Mouse (Mus musculus) left cerebral cortex, postnatal 25 days (tissue): ENCODE measurements at regions not wholly inside any gene's neighbourhood (a gene's known extent, or its start where the extent isn't known, plus 50 kb on each side); places are given as distances from the start of the nearest gene placed in this dataset.

ENCODE experiments used
- DNase-seq, 2 experiments: peaks; one replicate each; pipeline ENCODE4 v3.0.0; 2022; ENCODE audit warnings: low spot score in 2 of 2, mixed read lengths in 1 of 2
- intact Hi-C: fragments of 180-260 bp; cut with DNase I; formaldehyde crosslinking; loops from one replicate; pipeline ENCODE4 v1.15.1; 2025

DNA sequence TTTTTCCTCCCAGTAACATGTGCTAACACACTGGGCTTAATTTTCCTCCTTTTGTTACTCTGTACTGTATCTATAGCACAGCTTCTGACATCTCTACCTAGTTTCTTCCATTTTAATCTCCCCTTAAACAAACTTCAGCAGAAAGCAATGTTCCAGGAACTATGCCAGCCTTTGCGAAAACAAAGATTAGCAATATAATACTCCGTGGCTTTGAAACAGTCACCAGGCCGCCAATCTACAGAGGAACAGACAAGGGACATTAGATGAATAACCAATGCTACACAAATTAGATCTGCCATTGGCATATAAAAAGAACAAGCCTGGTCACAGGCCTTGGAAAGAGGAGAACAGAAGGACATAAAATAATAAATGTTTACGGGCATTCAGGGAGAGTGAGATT is 220.2 kb upstream of the 4930583I09Rik start:
- intact Hi-C loops, result no loop called here
- no peak for DNase-seq

DNA sequence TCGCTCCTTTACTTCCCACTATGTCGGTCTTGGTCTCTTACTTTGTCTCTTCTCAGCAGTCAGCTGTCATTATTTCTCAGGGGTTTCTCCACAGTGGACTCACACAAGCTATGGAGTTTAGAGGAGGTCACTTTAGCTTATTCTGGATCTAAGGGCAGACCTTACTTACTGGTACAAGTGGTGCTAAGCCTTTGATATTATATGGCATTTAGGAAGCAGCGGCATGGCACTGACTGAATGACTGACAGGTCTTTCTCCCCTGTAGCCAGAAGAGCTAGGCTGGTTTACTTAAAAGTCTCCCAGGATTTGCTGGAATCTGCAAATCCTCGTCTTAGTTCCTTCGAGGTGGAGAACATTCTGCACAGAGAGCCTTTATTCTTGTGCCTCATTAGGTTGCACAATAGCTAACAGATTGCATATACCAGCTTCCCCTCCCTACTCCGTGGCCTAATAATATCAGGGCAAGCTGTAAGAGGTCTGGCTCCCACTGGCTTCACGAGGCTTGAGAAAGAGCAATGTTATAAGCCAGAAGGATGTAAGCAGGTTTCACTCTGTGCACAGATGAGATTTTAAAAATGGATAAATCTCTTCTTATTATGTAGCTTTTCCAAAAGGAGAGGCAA is 214.1 kb upstream of the 4930583I09Rik start:
- intact Hi-C loops, result no loop called here
- DNase-seq, result no peak

DNA sequence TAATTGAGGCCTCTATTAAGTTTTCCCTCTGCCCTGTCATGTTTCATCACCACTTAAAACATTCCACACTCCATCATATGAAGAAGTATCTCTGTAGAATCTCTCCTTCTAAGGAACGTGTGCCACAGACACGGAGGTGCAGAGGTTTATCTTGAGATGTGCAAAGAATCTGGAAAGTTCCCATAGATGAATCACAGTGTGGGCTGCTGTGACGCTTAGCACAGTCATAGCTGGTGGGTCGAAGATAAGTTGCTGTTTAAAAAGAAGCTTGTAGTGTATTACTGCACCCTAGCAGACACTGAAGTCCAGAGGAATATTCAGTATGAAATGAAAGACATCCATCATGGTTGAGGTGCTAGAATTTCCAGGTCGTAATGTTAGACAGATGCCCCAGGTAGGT is 179.9 kb upstream of the 4930583I09Rik start:
- DNase-seq, result peak; percentile 7 to 84

DNA sequence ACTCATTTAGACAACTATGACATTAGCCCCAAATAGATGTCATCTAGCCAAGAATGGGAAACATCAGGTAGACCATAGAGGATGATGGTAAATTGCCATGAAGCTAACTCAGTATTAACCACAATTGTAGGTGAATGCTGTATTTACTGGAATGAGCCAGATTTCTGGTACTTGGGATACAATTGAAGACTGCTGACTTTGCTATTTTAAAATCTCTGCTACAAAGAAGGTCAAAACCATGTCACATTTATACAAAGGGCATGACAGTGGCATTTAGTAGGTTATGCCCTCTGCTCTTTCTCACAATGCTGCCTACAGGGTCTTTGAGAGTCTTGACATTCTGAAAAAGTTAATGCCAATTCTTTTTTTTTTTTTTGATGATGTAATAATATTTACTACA is 178.8 kb upstream of the 4930583I09Rik start:
- no peak for DNase-seq
- intact Hi-C loops, result no loop called here

More for the DNA sequence above, 179.9 kb upstream of the 4930583I09Rik start:
- intact Hi-C loops, result no loop called here

DNA sequence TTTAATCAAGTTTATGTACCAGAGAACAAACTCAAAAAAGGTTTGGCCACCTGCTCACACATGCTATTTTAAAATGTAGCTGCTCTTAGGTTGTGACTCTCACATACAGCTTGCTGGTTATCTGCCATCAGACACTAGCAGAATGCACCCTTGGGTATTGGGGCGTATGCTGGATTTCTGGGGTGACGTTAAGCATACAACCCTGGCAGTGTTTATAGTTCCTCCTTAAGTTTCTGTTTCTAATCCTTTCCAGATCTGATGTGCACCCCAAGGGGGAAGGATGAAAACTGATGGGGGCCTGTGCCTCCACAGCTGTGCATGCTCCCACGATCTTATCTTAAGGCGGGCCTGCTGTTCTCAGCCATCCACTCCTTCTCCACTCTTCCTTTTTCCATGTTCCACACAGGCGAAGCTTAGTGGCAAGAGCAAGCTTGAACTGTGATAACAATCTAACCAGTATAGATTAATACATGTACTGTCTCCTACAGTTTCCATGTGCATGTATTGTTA is 164.8 kb upstream of the 4930583I09Rik start:
- no peak for DNase-seq

DNA sequence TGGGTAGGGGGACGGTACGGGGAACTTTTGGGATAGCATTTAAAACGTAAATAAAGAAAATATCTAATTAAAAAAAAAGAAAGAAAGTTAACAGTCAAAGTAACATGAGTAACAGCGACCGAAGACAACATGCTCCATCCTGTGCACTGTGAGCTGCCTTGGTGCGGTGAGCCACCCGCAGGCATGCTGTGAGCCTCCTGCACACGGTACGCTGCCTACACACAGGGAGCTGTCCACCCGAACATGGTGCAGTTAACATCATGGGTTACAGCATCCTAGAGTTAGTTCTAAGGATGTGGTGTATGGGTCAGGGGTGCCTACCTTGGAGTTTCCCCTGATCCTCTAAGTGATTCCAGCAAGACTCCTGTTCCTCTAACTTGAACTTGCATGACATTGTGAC is 158.6 kb upstream of the 4930583I09Rik start:
- intact Hi-C loops, result no loop called here
- no peak for DNase-seq

More for the DNA sequence above, 164.8 kb upstream of the 4930583I09Rik start:
- intact Hi-C loops, result no loop called here

DNA sequence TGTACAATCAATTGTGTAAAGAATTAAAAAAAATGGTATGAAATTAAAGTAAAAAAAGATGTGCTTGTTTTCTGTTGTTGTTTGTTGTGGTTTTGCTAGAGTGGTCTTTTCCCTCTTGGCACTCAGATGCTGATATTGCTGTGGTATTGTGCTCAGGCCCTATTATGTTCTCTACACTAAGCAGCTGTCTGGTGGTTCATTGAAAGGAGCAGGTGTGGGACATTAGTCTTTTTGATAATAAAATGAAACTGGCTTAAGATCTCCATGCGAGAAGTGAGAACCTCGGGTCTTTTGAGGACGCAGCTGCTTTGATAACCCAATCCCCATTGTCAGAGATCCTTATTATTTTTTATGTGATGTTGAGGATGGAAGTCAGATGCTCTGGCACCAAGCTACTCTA is 155.4 kb upstream of the 4930583I09Rik start:
- no peak for DNase-seq
- intact Hi-C loops, result no loop called here

DNA sequence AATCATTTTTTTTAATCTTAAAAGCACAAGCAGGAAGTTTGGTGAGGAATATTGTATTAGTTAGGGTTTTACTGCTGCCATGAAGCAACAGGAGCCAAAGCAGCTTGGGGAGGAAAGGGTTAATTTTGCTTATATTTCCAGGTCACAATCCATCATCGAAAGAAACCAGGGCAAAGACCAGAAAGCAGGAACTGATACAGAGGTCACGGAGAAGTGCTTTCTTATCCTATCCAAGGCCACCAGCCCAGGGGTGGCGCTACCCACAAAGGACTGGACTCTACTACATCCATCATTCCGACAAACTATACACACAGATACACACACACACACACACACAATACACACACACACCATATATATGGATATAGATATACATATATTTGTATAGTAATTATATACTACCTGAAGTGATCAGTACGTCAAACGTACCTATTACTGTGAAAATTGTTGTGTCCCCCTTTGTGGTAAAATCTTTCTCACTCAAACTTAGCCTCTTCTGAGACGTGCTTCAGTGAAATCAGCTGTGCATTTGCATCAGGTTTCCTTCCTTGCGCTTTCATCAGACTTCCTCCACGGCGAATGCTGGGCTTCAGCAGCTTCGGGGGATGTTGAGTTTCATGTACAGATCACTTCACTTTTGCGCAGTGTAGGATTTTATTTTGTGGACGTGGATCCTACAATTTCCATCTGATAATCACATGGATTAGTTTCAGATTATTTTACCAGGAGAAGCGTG is 148.6 kb upstream of the 4930583I09Rik start:
- intact Hi-C loops, result no loop called here
- DNase-seq, result no peak

DNA sequence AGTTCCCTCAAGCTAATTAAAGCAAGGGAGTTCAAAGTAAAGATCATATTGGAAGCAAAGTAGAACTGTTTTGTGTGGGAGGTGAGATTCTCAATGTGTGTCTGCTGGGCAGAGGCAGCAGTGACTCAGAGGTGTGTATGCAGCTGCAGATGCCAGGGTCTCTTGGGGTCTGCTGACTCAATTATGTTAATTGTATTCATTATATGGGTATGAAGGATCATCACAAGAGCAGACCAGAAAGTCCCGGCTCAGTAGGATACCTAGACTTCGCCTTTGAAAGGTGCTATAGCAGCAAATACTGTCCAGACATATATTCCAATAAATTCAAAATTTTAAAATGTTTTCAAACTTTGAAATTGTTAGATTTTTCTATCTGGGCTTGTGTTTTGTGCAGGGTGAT is 147.6 kb upstream of the 4930583I09Rik start:
- intact Hi-C loops, result no loop called here

DNA sequence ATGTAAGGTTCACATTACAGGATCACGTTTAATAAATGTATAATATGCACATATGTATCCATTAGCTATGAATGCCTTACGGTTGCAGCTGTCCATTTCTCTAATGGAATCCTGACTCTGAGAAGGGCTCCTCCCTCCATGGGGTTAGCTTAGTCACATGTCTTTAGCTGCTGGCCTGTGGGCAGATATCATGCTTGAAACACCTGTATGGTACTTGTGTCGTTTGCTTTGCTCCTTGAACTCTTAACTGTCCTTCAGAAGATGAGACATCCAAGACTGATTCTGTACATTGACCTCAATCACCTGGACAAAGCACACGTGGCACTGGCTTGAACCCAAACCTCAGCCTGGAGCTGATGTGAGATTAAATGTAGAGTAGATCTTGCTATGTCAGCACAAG is 128.3 kb upstream of the 4930583I09Rik start:
- no peak for DNase-seq
- intact Hi-C loops, result no loop called here

More for the DNA sequence above, 147.6 kb upstream of the 4930583I09Rik start:
- DNase-seq, result peak in 1 of 2 experiments; percentile 26

DNA sequence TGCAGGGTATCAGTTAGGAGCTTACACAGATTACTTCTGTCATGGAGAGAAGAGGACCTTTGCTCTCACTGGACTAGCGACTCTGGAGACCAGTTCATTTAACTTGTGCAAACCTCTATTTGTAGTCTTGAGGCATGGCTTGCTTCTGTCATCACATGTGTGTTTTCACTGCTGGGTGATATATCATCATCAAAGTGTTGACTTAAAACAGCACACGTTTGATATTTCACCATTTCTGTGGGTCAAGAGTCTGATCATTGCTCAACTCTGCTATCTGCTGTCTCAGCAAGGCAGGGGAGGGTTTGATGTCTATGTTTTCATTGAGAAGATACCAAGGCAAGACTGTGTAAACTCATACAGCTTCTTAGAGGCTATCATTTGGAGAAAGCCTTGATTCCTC is 126.0 kb upstream of the 4930583I09Rik start:
- intact Hi-C loops, result no loop called here
- DNase-seq, result no peak

DNA sequence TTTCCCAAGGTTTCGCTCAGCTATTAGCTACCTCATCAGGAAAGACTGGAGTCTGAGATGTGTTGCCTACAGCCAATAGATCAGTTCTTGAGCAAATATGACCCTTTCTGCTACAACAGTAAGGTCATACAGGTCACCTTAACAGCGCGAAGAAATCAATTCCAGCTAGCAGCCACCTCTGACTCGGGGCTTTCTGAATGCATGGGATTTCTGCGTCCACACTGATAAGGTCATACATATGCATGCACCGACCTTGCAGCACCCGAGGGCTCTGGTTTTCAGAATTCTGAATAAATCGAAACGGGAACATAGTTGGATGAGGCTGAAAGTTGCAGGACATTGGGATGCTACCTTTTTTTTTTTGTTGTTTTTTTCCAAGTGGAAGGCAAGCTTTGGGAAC is 121.6 kb upstream of the 4930583I09Rik start:
- DNase-seq, result no peak
- intact Hi-C loops, result loop anchor here (2.0 kb wide), 1 partner anchor 413 kb away; no protein-coding TSS in a partner anchor

DNA sequence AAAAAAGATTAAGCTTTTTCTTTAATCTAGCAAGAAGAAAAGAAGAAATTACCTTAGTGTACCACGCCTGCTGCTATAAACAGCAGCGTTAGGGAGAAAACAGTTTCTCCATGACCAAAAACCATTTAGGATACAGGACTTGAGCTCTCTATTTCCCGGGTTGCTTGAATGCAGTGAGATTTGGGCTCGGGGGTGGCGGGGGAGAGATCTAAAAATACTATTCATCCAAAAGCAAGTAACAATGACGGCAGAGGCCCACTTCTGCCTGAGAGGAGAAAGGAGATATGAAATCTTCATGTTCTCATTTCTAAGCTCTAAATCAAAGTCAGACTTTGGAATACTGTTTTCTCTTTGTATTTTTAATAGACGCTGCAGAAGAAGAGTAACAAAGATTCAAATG is 120.6 kb upstream of the 4930583I09Rik start:
- intact Hi-C loops, result loop anchor here (1.0 to 2.0 kb wide), 2 partner anchors 10 to 414 kb away; no protein-coding TSS in a partner anchor
- peak; percentile 10 to 82 for DNase-seq

DNA sequence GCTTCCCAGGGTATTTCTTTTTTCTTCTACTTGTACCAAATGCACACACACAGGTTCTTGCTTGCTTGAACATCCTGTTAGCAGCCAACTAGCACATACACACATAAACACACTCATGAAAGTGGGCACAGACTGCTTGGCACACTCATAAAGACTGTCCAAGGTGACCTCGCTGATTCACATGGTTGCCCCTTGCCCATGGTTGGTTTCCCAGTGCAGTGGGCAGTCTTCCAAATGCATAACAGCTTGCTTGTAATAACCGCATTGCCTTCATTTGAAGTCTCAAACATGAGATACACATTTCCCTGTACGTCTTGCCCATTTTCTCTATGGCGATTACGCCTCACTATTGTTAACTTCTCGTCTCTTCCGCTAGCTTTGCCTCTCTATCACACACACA is 117.4 kb upstream of the 4930583I09Rik start:
- no peak for DNase-seq
- intact Hi-C loops, result no loop called here

DNA sequence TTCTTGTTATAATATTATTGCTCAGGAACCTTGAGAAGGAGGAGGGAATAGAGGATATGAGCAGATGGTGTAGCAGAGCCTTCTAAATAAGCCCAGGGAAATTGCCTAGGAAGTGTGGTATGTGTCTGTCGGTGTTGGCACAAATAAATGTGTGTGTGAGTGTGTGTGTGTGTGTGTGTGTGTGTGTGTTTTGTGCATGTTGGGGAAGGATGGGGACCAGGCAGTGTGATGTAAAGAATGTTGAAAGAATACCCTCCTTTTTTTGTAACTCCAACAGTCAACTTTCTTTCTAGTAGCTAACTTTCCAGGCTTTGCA is 115.7 kb upstream of the 4930583I09Rik start:
- intact Hi-C loops, result no loop called here
- DNase-seq, result peak; percentile 25 to 62

DNA sequence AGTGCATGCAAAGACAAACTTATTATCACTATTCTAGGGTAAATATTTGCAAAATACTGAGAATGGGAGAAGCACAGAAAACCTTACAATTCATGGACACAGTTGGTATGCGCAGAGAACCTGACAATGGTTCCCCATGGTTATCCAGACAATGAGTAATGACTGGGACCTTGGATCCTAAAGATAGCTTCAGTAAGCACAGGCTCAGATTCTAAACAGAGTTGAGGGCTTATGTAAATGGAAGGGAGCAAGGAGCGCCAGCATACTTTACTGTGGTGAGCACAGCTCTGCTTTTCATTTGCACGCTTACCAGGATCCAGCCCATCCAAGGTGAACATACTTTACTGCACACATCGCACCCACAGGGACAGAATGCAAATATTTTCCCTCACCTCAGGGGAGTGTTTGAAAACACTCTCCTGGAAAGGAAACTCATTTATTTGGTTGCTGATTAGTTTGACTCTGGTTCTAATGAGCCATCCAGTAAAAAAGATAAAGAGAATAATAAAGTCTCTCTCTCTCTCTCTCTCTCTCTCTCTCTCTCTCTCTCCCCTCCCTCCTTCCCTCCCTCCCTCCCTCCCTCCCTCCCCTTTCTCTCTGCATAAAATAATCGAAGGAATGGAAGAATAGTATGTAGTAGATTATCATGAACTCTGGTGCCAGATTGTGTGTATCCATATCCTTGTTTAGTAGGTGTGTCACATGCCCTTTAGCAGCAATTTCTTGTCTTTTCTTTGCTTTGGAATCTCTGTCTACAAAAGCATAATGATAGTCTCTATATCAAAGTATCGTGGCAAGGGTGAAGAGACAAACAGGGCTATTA is 115.1 kb upstream of the 4930583I09Rik start:
- no peak for DNase-seq
- intact Hi-C loops, result no loop called here

DNA sequence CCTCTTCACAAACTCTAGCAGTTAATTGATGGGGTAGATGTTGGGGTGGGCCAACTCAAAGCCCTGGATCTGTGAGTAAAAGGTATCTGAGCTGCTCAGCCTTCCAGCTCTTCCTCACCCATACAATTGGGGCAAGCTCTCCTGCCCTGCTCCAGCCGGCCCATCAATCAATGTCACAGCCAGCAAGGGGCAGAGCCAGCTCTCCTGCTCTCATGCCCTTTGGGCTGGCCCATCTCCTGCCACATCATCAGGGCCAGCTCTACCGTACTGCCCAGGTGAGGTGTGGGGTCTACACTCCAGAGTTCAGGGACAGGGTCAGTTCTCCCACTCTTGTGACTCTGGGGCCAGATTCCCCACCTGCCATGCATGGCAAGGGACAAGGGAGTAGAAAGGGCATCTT is 107.3 kb upstream of the 4930583I09Rik start:
- intact Hi-C loops, result no loop called here
- no peak for DNase-seq

DNA sequence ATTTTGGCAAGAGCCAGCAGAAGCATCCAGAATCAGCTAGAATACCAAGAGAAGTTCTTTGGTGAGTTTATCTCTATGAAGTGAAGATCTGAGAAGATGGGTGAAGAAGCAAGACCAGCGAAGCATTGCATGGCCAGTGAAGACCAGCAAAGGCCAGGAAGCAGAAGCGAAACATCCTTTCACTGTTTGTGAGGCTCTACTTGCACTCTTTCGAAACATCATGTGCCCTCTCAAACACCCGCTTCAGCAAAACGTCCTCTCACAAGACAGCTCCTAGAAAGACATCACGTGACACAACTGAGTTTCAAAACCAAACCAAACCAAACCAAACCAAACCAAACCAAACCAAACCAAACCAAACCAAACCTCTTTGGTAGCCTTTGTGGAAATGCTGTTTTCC is 105.7 kb upstream of the 4930583I09Rik start:
- no peak for DNase-seq
- intact Hi-C loops, result no loop called here

DNA sequence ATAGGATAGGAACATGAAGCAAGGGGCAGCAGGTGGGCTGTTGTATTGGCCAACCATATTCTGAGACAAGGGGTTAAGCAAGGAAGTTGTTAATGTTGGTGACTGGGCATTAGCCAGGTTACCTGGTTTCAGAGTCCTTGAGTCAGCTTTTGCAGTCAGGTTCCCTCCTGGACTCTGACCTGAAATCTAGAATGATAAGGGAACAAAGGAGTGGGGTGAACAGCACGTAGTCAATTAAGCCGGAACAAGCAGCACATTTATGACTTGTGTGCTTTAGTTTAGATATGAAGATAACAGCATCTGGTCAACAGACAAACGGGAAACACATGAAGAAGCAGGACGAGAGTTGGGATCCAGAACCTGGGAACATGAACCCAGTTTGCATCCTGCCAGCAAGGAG is 99.8 kb upstream of the 4930583I09Rik start:
- intact Hi-C loops, result no loop called here

DNA sequence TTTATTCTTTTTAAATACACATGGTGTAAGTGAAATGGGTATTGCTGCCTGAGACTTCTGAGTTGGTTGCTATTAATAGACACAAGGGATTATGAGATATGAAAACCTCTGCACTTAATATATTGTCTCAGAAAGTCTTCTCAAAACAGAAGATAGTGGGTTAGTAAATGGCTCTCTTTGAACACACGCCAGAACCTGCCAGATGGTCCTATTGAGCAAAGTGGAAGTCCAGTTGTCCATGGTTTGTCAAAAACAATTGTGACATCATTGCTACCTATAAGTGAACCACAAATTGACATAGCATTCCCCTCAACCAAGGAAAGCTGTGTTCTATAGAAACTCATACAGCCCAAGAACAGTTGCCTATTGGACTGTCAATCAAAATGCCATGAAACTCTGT is 98.5 kb upstream of the 4930583I09Rik start:
- intact Hi-C loops, result no loop called here
- DNase-seq, result no peak

More for the DNA sequence above, 99.8 kb upstream of the 4930583I09Rik start:
- DNase-seq, result no peak
